Mouse (Mus musculus) liver, postnatal 0 days (tissue): ENCODE results near the gene Cenps.

Source experiments
- CTCF ChIP-seq: sonication (generic); IDR thresholded peaks from 2 replicates; pipeline ENCODE4 v1.5.1; 2016; ENCODE audit warnings: antibody characterized with exemption, low read depth
- EP300 ChIP-seq: IDR thresholded peaks from 2 replicates; pipeline ENCODE4 v1.6.1; 2016; ENCODE audit warnings: antibody characterized with exemption, low read depth, mild to moderate bottlenecking

GRCm38 (mm10) chr4:149097956-149098355 lies 39.5 kb downstream of the Cenps start:
- TF ChIP-seq CTCF (no peak), EP300 (0 out of 2 replicates have a peak, but pooled peaks have one; percentile 36)
